Mouse (Mus musculus) myocyte (in vitro differentiated cells): ENCODE measurements around the gene Pcnx3.

Experiments used
- CEBPB ChIP-seq: IDR thresholded peaks from 2 replicates; pipeline ENCODE4 v1.6.1; 2011; ENCODE audit warnings: mild to moderate bottlenecking, moderate library complexity; ENCODE audit not compliant: poor library complexity, insufficient read depth, severe bottlenecking
- MAX ChIP-seq: IDR thresholded peaks from one replicate; pipeline ENCODE4 v1.6.1; 2011; ENCODE audit warnings: low read depth, mild to moderate bottlenecking, control low read depth
- MYOD1 ChIP-seq, 3 experiments: IDR thresholded peaks; one replicate each; pipeline ENCODE4 v1.6.1; 2011; ENCODE audit warnings: control low read depth in 2 of 3, low read depth in 2 of 3, mild to moderate bottlenecking in 2 of 3, moderate library complexity in 1 of 3; ENCODE audit not compliant: insufficient read length in 2 of 3, control insufficient read depth in 1 of 3
- MYOG ChIP-seq, 3 experiments: IDR thresholded peaks; one replicate each; pipeline ENCODE4 v1.6.1; 2011; ENCODE audit warnings: control low read depth in 2 of 3, low read depth in 2 of 3, mild to moderate bottlenecking in 2 of 3; ENCODE audit not compliant: insufficient read length in 2 of 3, control insufficient read depth in 1 of 3, insufficient read depth in 1 of 3
- POLR2A ChIP-seq: IDR thresholded peaks from one replicate; pipeline ENCODE4 v1.6.1; 2011; ENCODE audit warnings: low read depth, mild to moderate bottlenecking, control low read depth, moderate library complexity; ENCODE audit not compliant: insufficient read length
- POLR2AphosphoS2 ChIP-seq: IDR thresholded peaks from one replicate; pipeline ENCODE4 v1.6.1; 2011; ENCODE audit warnings: low read depth, control low read depth; ENCODE audit not compliant: insufficient read length
- REST ChIP-seq: IDR thresholded peaks from one replicate; pipeline ENCODE4 v1.6.1; 2011; ENCODE audit warnings: mild to moderate bottlenecking, control low read depth, moderate library complexity; ENCODE audit not compliant: insufficient read depth, insufficient read length
- SRF ChIP-seq: IDR thresholded peaks from one replicate; pipeline ENCODE4 v1.6.1; 2011; ENCODE audit warnings: low read depth; ENCODE audit not compliant: control insufficient read depth, insufficient read length
- TCF12 ChIP-seq: IDR thresholded peaks from one replicate; pipeline ENCODE4 v1.6.1; 2011; ENCODE audit warnings: mild to moderate bottlenecking, control low read depth; ENCODE audit not compliant: poor library complexity, insufficient read depth, severe bottlenecking
- USF1 ChIP-seq: IDR thresholded peaks from one replicate; pipeline ENCODE4 v1.6.1; 2011; ENCODE audit warnings: low read depth, mild to moderate bottlenecking, control low read depth, moderate library complexity

- TF ChIP-seq POLR2A (peak; percentile 83), CEBPB (no peak), REST (no peak), MYOG (IDR thresholded peaks at IDR 0.05; ENCODE audit: control insufficient read depth in 1 of 3, insufficient read depth in 1 of 3, insufficient read length in 2 of 3, low read depth in 2 of 3) (peak in 2 of 3 experiments; percentile 50 to 78), POLR2AphosphoS2 (no peak), MYOD1 (IDR thresholded peaks at IDR 0.05; ENCODE audit: control insufficient read depth in 1 of 3, insufficient read length in 2 of 3, low read depth in 2 of 3) (peak in 2 of 3 experiments; percentile 80 to 92), MAX (no peak), USF1 (no peak), SRF (no peak), TCF12 (no peak)
Observed at GRCm38 (mm10) chr19:5637069-5638047, 51.4 kb downstream of the Pcnx3 start, which contains the start of gene Rela.
